Mouse (Mus musculus): ENCODE data around the gene Prss16. TPM values are rescaled to one million over a fixed set of nuclear protein-coding genes. Genes with fewer than 3 reads are reported as not detected.

Gene Prss16
- polyA plus RNA-seq, 1 experiment from 2014 or later, result 135 TPM

- H3K9ac ChIP-seq (ENCODE audit: low read length), result no peak overlapping the region
- no peaks in the 10 kb centered on the region for H3K36me3 ChIP-seq (ENCODE audit: control insufficient read depth, insufficient read depth)
- H3K4me2 ChIP-seq (ENCODE audit: low read depth, low read length), result no peak overlapping the region
- H3K27me3 ChIP-seq (ENCODE audit: control insufficient read depth, insufficient read depth, low read length), result no peaks in the 10 kb centered on the region
- H3K27ac ChIP-seq (ENCODE audit: low read length), result no peak overlapping the region
- H3K4me1 ChIP-seq (ENCODE audit: control insufficient read depth, insufficient read depth, low read length), result no peaks in the 10 kb centered on the region
- no peak for ATAC-seq (replicated peaks; ENCODE audit: extremely low read depth, insufficient read depth, low FRiP score)
- 0 out of 2 replicates have a peak, but pooled peaks cover 2% of the 10 kb centered on the region for H3K9me3 ChIP-seq (replicated peaks; ENCODE audit: control insufficient read depth, low read length)
- 11% methylated on average over 2 of the region's 2 CpGs for WGBS
- H3K4me3 ChIP-seq (ENCODE audit: low read length), result no peak overlapping the region
These were observed 39.7 kb downstream of the Prss16 start for GRCm38 (mm10) chr13:21969816-21970215.

- WGBS, result 38% methylated on average over 1 of the region's 1 CpGs
- Histone ChIP-seq H3K9ac (ENCODE audit: low read length) (no peak overlapping the region), H3K27ac (ENCODE audit: low read length) (no peak overlapping the region), H3K4me1 (ENCODE audit: control insufficient read depth, insufficient read depth, low read length) (no peaks in the 10 kb centered on the region), H3K4me2 (ENCODE audit: low read depth, low read length) (no peak overlapping the region), H3K9me3 (replicated peaks; ENCODE audit: control insufficient read depth, low read length) (0 out of 2 replicates have a peak, but pooled peaks cover 2% of the 10 kb centered on the region), H3K36me3 (ENCODE audit: control insufficient read depth, insufficient read depth) (no peaks in the 10 kb centered on the region), H3K4me3 (ENCODE audit: low read length) (no peak overlapping the region), H3K27me3 (ENCODE audit: control insufficient read depth, insufficient read depth, low read length) (no peaks in the 10 kb centered on the region)
- ATAC-seq (replicated peaks; ENCODE audit: extremely low read depth, insufficient read depth, low FRiP score), result no peak
These were observed 40.3 kb downstream of the Prss16 start for GRCm38 (mm10) chr13:21969269-21969668.

Small RNA genes lying within 50 kb of the gene (microRNA-seq; reads per million reads assigned to microRNA genes)
- gene Gm44390, result not detected
- gene Gm44486, result not detected

Other genes starting within 250 kb of the Prss16 start
- 8.6 and 9.8 TPM in 2 replicates for gene Hist1h1b, start 229.1 kb downstream of the Prss16 start, polyA plus RNA-seq (2015; fragmentation: Nextera tagmentation; extraction: Ambion mirVana)
- gene Hist1h3i, start 226.4 kb downstream of the Prss16 start, polyA plus RNA-seq (2015; fragmentation: Nextera tagmentation; extraction: Ambion mirVana), result 50.2 and 54.0 TPM in 2 replicates
- 3.0 and 3.1 TPM in 2 replicates for gene Hist1h2an, start 222.5 kb downstream of the Prss16 start, polyA plus RNA-seq (2015; fragmentation: Nextera tagmentation; extraction: Ambion mirVana)
- 0.34 and 0.52 TPM in 2 replicates for gene Hist1h2bp, start 222.3 kb downstream of the Prss16 start, polyA plus RNA-seq (2015; fragmentation: Nextera tagmentation; extraction: Ambion mirVana)
- gene Hist1h2bq, start 199.5 kb downstream of the Prss16 start, polyA plus RNA-seq (2015; fragmentation: Nextera tagmentation; extraction: Ambion mirVana), result 9.3 and 10.4 TPM in 2 replicates
- gene Hist1h2ao, start 199.3 kb downstream of the Prss16 start, polyA plus RNA-seq (2015; fragmentation: Nextera tagmentation; extraction: Ambion mirVana), result not detected in 2 replicates
- gene Hist1h4m, start 198.0 kb downstream of the Prss16 start, polyA plus RNA-seq (2015; fragmentation: Nextera tagmentation; extraction: Ambion mirVana), result not detected in 2 replicates
- 6.3 and 7.5 TPM in 2 replicates for gene Hist1h4n, start 177.5 kb downstream of the Prss16 start, polyA plus RNA-seq (2015; fragmentation: Nextera tagmentation; extraction: Ambion mirVana)
- 1,370 and 1,778 TPM in 2 replicates for gene Hist1h2ap, start 176.2 kb downstream of the Prss16 start, polyA plus RNA-seq (2015; fragmentation: Nextera tagmentation; extraction: Ambion mirVana)
- gene Hist1h2br, start 176.0 kb downstream of the Prss16 start, polyA plus RNA-seq (2015; fragmentation: Nextera tagmentation; extraction: Ambion mirVana), result 9.6 and 10.5 TPM in 2 replicates
- gene Zfp184, start 64.6 kb downstream of the Prss16 start, polyA plus RNA-seq (2015; fragmentation: Nextera tagmentation; extraction: Ambion mirVana), result 2.9 and 4.7 TPM in 2 replicates
- not detected in 2 replicates for gene Pom121l2, start 28.5 kb downstream of the Prss16 start, polyA plus RNA-seq (2015; fragmentation: Nextera tagmentation; extraction: Ambion mirVana)
- gene Hist1h2ah, start 25.8 kb upstream of the Prss16 start, polyA plus RNA-seq (2015; fragmentation: Nextera tagmentation; extraction: Ambion mirVana), result 5.3 and 7.9 TPM in 2 replicates
- 1.6 and 3.1 TPM in 2 replicates for gene Hist1h2bk, start 26.1 kb upstream of the Prss16 start, polyA plus RNA-seq (2015; fragmentation: Nextera tagmentation; extraction: Ambion mirVana)
- 9.0 and 10.6 TPM in 2 replicates for gene Hist1h4i, start 31.6 kb upstream of the Prss16 start, polyA plus RNA-seq (2015; fragmentation: Nextera tagmentation; extraction: Ambion mirVana)
- gene Hist1h2ag, start 33.2 kb upstream of the Prss16 start, polyA plus RNA-seq (2015; fragmentation: Nextera tagmentation; extraction: Ambion mirVana), result 13.3 and 22.0 TPM in 2 replicates
- 5.5 and 9.9 TPM in 2 replicates for gene Hist1h2bj, start 33.5 kb upstream of the Prss16 start, polyA plus RNA-seq (2015; fragmentation: Nextera tagmentation; extraction: Ambion mirVana)
- gene Vmn1r188, start 74.7 kb upstream of the Prss16 start, polyA plus RNA-seq (2015; fragmentation: Nextera tagmentation; extraction: Ambion mirVana), result not detected in 2 replicates
- gene Vmn1r189, start 96.1 kb upstream of the Prss16 start, polyA plus RNA-seq (2015; fragmentation: Nextera tagmentation; extraction: Ambion mirVana), result not detected in 2 replicates
- gene Vmn1r191, start 174.2 kb upstream of the Prss16 start, polyA plus RNA-seq (2015; fragmentation: Nextera tagmentation; extraction: Ambion mirVana), result not detected in 2 replicates
- not detected in 2 replicates for gene Vmn1r192, start 181.4 kb upstream of the Prss16 start, polyA plus RNA-seq (2015; fragmentation: Nextera tagmentation; extraction: Ambion mirVana)
- gene Vmn1r193, start 213.4 kb upstream of the Prss16 start, polyA plus RNA-seq (2015; fragmentation: Nextera tagmentation; extraction: Ambion mirVana), result not detected in 2 replicates
- not detected in 2 replicates for gene Vmn1r194, start 234.5 kb upstream of the Prss16 start, polyA plus RNA-seq (2015; fragmentation: Nextera tagmentation; extraction: Ambion mirVana)